Mouse (Mus musculus) ES-E14 (cell line): ENCODE measurements around the gene Insm1. TPM values are rescaled to one million over a fixed set of nuclear protein-coding genes. Genes with fewer than 3 reads are reported as not detected.

Experiments used
- DNase-seq: peaks from one replicate; pipeline ENCODE4 v3.0.0-alpha.2; 2013; ENCODE audit warnings: low read depth, low spot score
- H3K27ac ChIP-seq: 2 replicates; pipeline ENCODE4 v1.5.1; 2012; ENCODE audit warnings: low read depth, mild to moderate bottlenecking, low read length, moderate library complexity, mixed read lengths; ENCODE audit not compliant: poor library complexity, insufficient read depth, severe bottlenecking
- H3K36me3 ChIP-seq: 2 replicates; pipeline ENCODE4 v1.6.1; 2012; ENCODE audit warnings: mild to moderate bottlenecking, low read length, moderate library complexity, mixed read lengths; ENCODE audit not compliant: control insufficient read depth, poor library complexity, insufficient read depth, severe bottlenecking
- H3K4me1 ChIP-seq, 2 experiments: fragments of 150-350 bp in 1 of 2; sonication (generic) in 1 of 2; 2 replicates each; pipeline ENCODE4 v1.6.1; 2012; ENCODE audit warnings: low read length in 2 of 2, mild to moderate bottlenecking in 1 of 2, mixed read lengths in 1 of 2; ENCODE audit not compliant: control insufficient read depth in 2 of 2, insufficient read depth in 2 of 2, poor library complexity in 1 of 2
- H3K4me3 ChIP-seq, 2 experiments: fragments of 150-350 bp in 1 of 2; sonication (generic) in 1 of 2; 2 replicates each; pipeline ENCODE4 v1.5.1; 2012; ENCODE audit warnings: low read length in 2 of 2, low read depth in 1 of 2, mild to moderate bottlenecking in 1 of 2, mixed read lengths in 1 of 2; ENCODE audit not compliant: insufficient read depth in 1 of 2, poor library complexity in 1 of 2, severe bottlenecking in 1 of 2
- H3K9ac ChIP-seq: 2 replicates; pipeline ENCODE4 v1.6.1; 2012; ENCODE audit warnings: low read depth, mild to moderate bottlenecking, low read length, mixed read lengths; ENCODE audit not compliant: poor library complexity, insufficient read depth, severe bottlenecking
- H3K9me3 ChIP-seq: fragments of 150-350 bp; sonication (generic); 2 replicates; pipeline ENCODE4 v1.6.1; 2012; ENCODE audit warnings: low read depth, mild to moderate bottlenecking, low read length; ENCODE audit not compliant: control insufficient read depth, insufficient read depth
- CHD2 ChIP-seq: IDR thresholded peaks from 2 replicates; pipeline ENCODE4 v1.6.1; 2014; ENCODE audit warnings: mild to moderate bottlenecking, low read depth, low read length, inconsistent platforms
- HCFC1 ChIP-seq: IDR thresholded peaks from 2 replicates; pipeline ENCODE4 v1.6.1; 2012; ENCODE audit warnings: low read length, inconsistent platforms, borderline replicate concordance; ENCODE audit not compliant: insufficient read depth
- MAFK ChIP-seq: IDR thresholded peaks from 2 replicates; pipeline ENCODE4 v1.6.1; 2014; ENCODE audit warnings: mild to moderate bottlenecking, low read depth, low read length, inconsistent platforms; ENCODE audit not compliant: insufficient read depth
- ZC3H11A ChIP-seq: IDR thresholded peaks from 2 replicates; pipeline ENCODE4 v1.6.1; 2012; ENCODE audit warnings: low read depth, mild to moderate bottlenecking, inconsistent platforms, low read length, borderline replicate concordance
- ZNF384 ChIP-seq: IDR thresholded peaks from 2 replicates; pipeline ENCODE4 v1.6.1; 2012; ENCODE audit warnings: low read depth, low read length, inconsistent platforms
- in situ Hi-C, 2 experiments: fragments of 600-800 bp; cut with MboI; formaldehyde crosslinking; loops; one replicate each; pipeline ENCODE4 v1.15.1; 2025; ENCODE audit warnings: low sequenced_read_pairs in 2 of 2, inconsistent platforms in 1 of 2; ENCODE audit not compliant: unreplicated experiment in 2 of 2
- total RNA-seq: library from RNA; depleted of rRNA; stranded (reverse); fragments of 300-350 nt; gene quantifications from 2 replicates; pipeline ENCODE4 v1.2.3, GENCODE M21; 2012

The Insm1 gene
- total RNA-seq, 1 experiment: 1.4 TPM

DNA sequence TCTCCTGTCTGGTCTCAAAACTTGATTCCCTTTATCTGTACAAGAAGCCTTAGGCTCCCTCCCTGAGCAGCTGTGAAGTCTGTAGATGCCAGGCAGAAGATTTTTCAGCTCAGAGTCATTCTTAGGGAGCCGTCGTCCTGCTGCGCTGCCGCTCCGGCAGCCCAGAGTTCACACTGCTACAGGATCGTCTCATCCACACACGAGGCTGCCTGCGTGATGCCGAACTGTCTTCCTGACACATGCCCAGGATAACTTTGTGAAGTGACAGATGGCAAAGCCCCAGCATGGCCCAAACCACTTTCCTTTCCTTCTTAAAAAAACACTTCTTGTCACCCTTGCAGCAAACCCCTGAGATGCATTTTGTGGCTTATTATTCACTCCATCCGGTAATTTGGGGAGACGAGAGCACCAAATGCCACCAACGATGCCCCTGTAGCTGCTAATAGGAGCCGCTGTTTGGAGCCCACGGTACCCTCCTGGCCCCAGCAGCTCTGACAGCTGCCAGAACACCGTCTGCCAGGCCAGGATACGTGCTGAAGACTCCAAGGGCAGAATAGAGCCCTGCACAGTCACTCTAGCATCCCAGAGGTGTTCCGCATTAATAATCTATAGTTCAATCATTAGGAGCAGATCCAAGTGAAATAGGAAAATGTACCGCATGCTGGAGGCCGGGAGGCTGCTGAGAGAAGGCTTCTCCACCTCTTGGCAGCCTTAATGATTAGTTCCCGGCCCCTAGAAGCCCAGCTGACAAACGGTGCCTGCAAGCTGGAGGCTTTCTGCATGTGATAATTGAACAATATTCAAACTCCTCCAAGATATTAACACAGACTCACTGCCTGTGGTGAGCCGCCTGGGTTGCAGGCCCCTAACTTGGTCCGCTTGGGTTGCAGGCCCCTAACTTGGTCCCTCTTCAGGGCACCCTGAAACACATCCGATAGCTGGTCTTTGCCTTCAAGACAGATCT is 37.6 kb upstream of the Insm1 start:
- Histone ChIP-seq H3K4me3 (no peak overlapping the region), H3K27ac (no peak overlapping the region), H3K9me3 (no peaks in the 10 kb centered on the region), H3K36me3 (no peaks in the 10 kb centered on the region), H3K9ac (no peak overlapping the region), H3K4me1 (no peaks in the 10 kb centered on the region)
- no peak for TF ChIP-seq ZNF384
- no peak for TF ChIP-seq CHD2
- TF ChIP-seq HCFC1: no peak
- TF ChIP-seq MAFK: no peak
- TF ChIP-seq ZC3H11A: no peak
- in situ Hi-C loops: no loop called here
- no peak for DNase-seq

DNA sequence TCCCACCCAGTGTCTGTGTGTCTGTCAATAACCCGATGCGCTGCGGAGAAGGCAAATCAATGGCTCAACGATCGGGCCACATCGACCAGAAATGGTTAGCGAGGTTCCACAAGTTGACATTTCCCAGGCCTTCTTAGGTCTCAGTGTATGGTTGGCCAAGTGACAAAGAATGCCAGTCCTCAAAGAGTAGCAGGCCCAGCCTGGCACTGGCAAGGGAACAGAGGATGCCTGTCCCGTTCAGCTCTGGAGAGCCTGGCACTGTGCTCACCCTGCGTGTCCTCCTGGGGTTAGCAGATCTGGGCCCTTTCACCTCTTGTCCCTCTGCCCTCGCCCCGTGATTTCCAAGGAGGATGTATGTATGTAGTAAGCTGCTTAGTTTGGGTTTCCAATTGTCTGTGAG is 25.6 kb upstream of the Insm1 start:
- H3K27ac ChIP-seq: no peak overlapping the region
- no peak for TF ChIP-seq ZNF384
- no peak for TF ChIP-seq CHD2
- TF ChIP-seq HCFC1: no peak
- no peak for TF ChIP-seq ZC3H11A
- TF ChIP-seq MAFK: no peak
- H3K9ac ChIP-seq: no peak overlapping the region
- H3K9me3 ChIP-seq: no peaks in the 10 kb centered on the region
- H3K4me3 ChIP-seq: no peak overlapping the region
- no peak for DNase-seq
- no peaks in the 10 kb centered on the region for H3K4me1 ChIP-seq
- in situ Hi-C loops: no loop called here
- no peaks in the 10 kb centered on the region for H3K36me3 ChIP-seq

DNA sequence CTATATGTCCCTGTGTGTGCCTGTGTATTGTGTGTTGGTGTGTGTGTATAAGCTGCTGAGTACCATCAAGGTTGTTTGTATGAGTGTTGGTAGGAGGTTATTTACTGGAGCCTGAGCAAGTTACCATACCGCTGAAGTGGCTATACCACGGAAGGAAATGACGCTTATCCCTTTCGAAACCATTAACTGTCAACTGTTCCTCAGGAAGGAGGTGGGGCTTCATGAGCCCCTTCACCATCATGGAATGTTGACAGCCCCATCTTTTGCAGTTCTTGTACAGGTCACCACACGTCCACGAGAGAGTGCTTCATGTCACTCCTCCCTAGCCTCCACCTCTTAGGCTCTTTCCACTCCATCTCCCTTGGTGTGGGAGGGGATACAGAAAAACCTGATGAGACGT is 23.8 kb upstream of the Insm1 start:
- H3K4me3 ChIP-seq: no peak overlapping the region
- in situ Hi-C loops: no loop called here
- H3K27ac ChIP-seq: no peak overlapping the region
- H3K9ac ChIP-seq: no peak overlapping the region
- no peaks in the 10 kb centered on the region for H3K4me1 ChIP-seq
- TF ChIP-seq CHD2 (no peak), MAFK (no peak), ZNF384 (no peak), ZC3H11A (no peak), HCFC1 (no peak)
- no peaks in the 10 kb centered on the region for H3K9me3 ChIP-seq
- no peaks in the 10 kb centered on the region for H3K36me3 ChIP-seq
- DNase-seq: no peak

DNA sequence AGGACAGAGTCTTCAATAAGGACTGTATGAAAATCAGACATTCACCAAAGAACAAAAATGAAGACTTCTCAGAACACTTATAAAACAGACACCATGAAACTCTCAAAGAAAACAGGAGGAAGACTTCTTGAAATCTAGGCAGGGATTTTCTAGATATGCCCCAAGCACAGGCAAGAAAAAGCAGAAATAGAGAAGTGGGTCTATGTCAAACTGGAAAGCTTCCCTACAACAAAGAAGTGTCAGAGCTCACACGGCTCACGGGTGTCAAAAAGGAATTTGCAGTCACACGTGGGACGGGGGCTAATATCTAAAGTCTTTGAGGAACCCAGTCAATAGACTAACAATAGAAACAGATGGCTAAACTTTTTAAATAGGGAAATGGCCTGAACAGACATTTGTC is 10.8 kb upstream of the Insm1 start:
- Histone ChIP-seq H3K4me1 (peaks cover 0 to 3% of the 10 kb centered on the region in 2 experiments; a peak in 1 of 4 replicates), H3K27ac (no peak overlapping the region), H3K9ac (no peak overlapping the region), H3K36me3 (no peaks in the 10 kb centered on the region), H3K4me3 (no peak overlapping the region), H3K9me3 (no peaks in the 10 kb centered on the region)
- in situ Hi-C loops: loop anchor here in 1 of 2 experiments (25.0 kb wide), 2 partner anchors 249 to 1826 kb away; partner anchors contain the start of gene Foxa2
- no peak for DNase-seq
- no peak for TF ChIP-seq ZC3H11A
- no peak for TF ChIP-seq ZNF384
- no peak for TF ChIP-seq CHD2
- no peak for TF ChIP-seq HCFC1
